Mouse (Mus musculus) stomach, embryonic 14.5 days (tissue): ENCODE data around the gene Snx20. TPM values are rescaled to one million over a fixed set of nuclear protein-coding genes. Genes with fewer than 3 reads are reported as not detected.

ENCODE experiments used
- ATAC-seq: fragments of 200-750 bp; cut with Nextera tagmentation; 2 replicates; pipeline ENCODE4 v1.8.0; 2017; ENCODE audit warnings: low read depth, moderate TSS enrichment; ENCODE audit not compliant: insufficient number of reproducible peaks, insufficient read depth, low FRiP score
- H3K27ac ChIP-seq: fragments of 300-500 bp; sonication (generic); 2 replicates; pipeline ENCODE4 v1.5.1; 2014; ENCODE audit warnings: mild to moderate bottlenecking, low read length, moderate library complexity, mixed read lengths
- H3K27me3 ChIP-seq: fragments of 300-500 bp; sonication (generic); 2 replicates; pipeline ENCODE4 v1.6.1; 2014; ENCODE audit warnings: low read length, control low read depth, mixed read lengths; ENCODE audit not compliant: control insufficient read depth, insufficient read depth
- H3K36me3 ChIP-seq: fragments of 300-500 bp; sonication (generic); 2 replicates; pipeline ENCODE4 v1.6.1; 2014; ENCODE audit warnings: mild to moderate bottlenecking, control low read depth, low read length, moderate library complexity, mixed read lengths; ENCODE audit not compliant: control insufficient read depth, insufficient read depth
- H3K4me1 ChIP-seq: fragments of 300-500 bp; sonication (generic); 2 replicates; pipeline ENCODE4 v1.6.1; 2014; ENCODE audit warnings: low read length, control low read depth, mixed read lengths; ENCODE audit not compliant: control insufficient read depth, insufficient read depth
- H3K4me2 ChIP-seq: fragments of 300-500 bp; sonication (generic); replicated peaks from 2 replicates; pipeline ENCODE4 v1.6.1; 2014; ENCODE audit warnings: low read depth, low read length, control low read depth
- H3K4me3 ChIP-seq: fragments of 300-500 bp; sonication (generic); 2 replicates; pipeline ENCODE4 v1.5.1; 2014; ENCODE audit warnings: low read depth, low read length, control low read depth
- H3K9ac ChIP-seq: fragments of 300-500 bp; sonication (generic); replicated peaks from 2 replicates; pipeline ENCODE4 v1.6.1; 2014; ENCODE audit warnings: low read depth, mild to moderate bottlenecking, control low read depth, low read length, moderate library complexity, mixed read lengths
- H3K9me3 ChIP-seq: fragments of 300-500 bp; sonication (generic); 2 replicates; pipeline ENCODE4 v1.6.1; 2016; ENCODE audit warnings: low read depth, low read length, control low read depth; ENCODE audit not compliant: control insufficient read depth
- WGBS: fragments of 180-500 bp; shearing (Covaris S2); extraction: QIAGEN DNeasy Blood & Tissue Kit; methylation state at CpG from one replicate; pipeline ENCODE4 v1.1.7; 2014; 5-methylcytosine and 5-hydroxymethylcytosine counted together
- polyA plus RNA-seq: library from polyadenylated mRNA; unstranded; fragments of >200 nt; fragmentation: Nextera tagmentation; extraction: Ambion mirVana; gene quantifications from 2 replicates; pipeline ENCODE4 v1.2.1, GENCODE M21; 2014

The Snx20 gene
- polyA plus RNA-seq, 1 experiment from 2014 or later, result 1.2 TPM

GRCm38 (mm10) chr8:88604065-88605038, 31.6 kb downstream of the Snx20 start:
- Histone ChIP-seq H3K4me3 (peak overlapping the region; percentile 2; the same call in 1 of the 2 replicates), H3K9me3 (no peaks in the 10 kb centered on the region), H3K9ac (no peak overlapping the region), H3K36me3 (no peaks in the 10 kb centered on the region), H3K27me3 (no peaks in the 10 kb centered on the region), H3K4me1 (peaks cover 12% of the 10 kb centered on the region; the same call in 1 of the 2 replicates), H3K4me2 (peak overlapping the region; percentile 42), H3K27ac (peak overlapping the region; percentile 71; the same call in 1 of the 2 replicates)
- peak; percentile 88 for ATAC-seq
- WGBS, result 6% methylated on average over 19 of the region's 20 CpGs

GRCm38 (mm10) chr8:88603446-88603989, 32.4 kb downstream of the Snx20 start:
- Histone ChIP-seq H3K27me3 (no peaks in the 10 kb centered on the region), H3K9me3 (no peaks in the 10 kb centered on the region), H3K9ac (no peak overlapping the region), H3K36me3 (no peaks in the 10 kb centered on the region), H3K27ac (no peak overlapping the region; the same call in 1 of the 2 replicates), H3K4me2 (peak overlapping the region; percentile 42), H3K4me3 (peak overlapping the region; percentile 2; the same call in 1 of the 2 replicates), H3K4me1 (peaks cover 12% of the 10 kb centered on the region; the same call in 1 of the 2 replicates)
- 8% methylated on average over 10 of the region's 10 CpGs for WGBS
- ATAC-seq, result peak; percentile 5; the same call in 1 of the 2 replicates

DNA sequence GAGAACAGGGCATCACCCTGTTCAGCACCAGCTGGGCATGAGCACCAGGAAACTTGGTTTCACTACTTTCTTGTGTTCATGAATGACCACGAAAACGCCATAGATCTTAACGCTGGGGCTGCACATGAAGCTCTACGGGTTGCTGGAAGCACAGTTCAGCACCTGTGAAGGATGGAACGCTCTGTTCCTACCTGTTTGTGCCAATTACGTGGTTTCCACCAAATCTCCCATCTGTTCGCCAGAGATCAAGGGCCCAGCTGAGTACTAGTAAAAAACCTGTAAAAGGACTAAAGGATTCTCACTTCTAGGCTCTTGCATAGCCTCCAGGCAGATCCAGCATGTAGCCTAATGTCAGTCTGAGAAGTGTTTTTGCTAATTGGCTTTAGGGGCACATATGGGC, 36.4 kb downstream of the Snx20 start:
- Histone ChIP-seq H3K4me1 (peaks cover under 1% of the 10 kb centered on the region; the same call in 1 of the 2 replicates), H3K9ac (no peak overlapping the region), H3K9me3 (no peaks in the 10 kb centered on the region), H3K4me2 (no peak overlapping the region), H3K4me3 (no peak overlapping the region), H3K27ac (no peak overlapping the region), H3K27me3 (no peaks in the 10 kb centered on the region), H3K36me3 (no peaks in the 10 kb centered on the region)
- no peak for ATAC-seq
- 87% methylated on average over 7 of the region's 7 CpGs for WGBS

DNA sequence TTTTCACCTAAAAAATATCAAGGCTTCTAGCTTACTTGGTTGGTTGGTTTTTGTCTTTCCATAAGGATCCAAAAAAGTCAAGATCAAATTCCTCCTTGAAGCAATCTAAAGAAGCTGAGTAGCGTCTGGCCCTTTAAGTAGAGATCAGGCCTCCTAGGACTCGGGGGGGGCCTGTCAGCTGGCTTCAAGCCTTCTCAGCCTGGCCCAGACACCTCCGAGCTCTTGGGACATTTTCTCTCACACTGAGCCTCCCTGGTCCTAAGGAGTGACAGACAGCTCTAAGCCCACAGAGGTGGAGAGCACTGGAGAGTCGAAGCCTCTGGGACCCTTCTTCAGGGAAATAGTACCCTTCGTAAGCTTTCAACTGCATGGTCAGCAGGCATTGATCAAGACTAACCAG, 37.4 kb downstream of the Snx20 start:
- H3K4me2 ChIP-seq, result no peak overlapping the region
- 62% methylated on average over 5 of the region's 5 CpGs for WGBS
- H3K36me3 ChIP-seq, result no peaks in the 10 kb centered on the region
- no peaks in the 10 kb centered on the region for H3K4me1 ChIP-seq
- no peak overlapping the region for H3K9ac ChIP-seq
- no peak overlapping the region for H3K27ac ChIP-seq
- H3K27me3 ChIP-seq, result no peaks in the 10 kb centered on the region
- H3K9me3 ChIP-seq, result no peaks in the 10 kb centered on the region
- ATAC-seq, result no peak
- no peak overlapping the region for H3K4me3 ChIP-seq

DNA sequence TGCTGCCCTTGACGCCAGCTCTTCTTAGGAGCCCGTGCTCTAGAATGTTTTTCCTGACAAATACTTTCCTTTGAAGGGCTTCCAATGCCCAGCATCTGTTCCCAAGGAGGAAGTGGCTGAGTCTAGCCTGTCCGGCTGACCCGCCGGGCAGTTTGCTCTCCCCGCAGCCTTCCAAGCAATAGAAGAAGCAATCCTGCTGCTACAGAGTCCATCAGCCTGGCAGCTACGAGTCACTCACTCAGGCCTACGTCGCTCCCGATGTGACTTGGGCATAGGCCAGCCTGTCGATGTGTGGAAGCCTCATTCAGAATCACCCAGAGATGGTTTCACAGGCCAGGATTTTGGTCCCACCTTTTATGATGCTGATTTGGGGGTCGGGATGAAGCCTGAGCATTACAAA, 39.9 kb downstream of the Snx20 start:
- Histone ChIP-seq H3K9ac (no peak overlapping the region), H3K9me3 (no peaks in the 10 kb centered on the region), H3K4me1 (no peaks in the 10 kb centered on the region), H3K27ac (no peak overlapping the region), H3K4me2 (no peak overlapping the region), H3K4me3 (no peak overlapping the region), H3K36me3 (no peaks in the 10 kb centered on the region), H3K27me3 (no peaks in the 10 kb centered on the region)
- WGBS, result 81% methylated on average over 12 of the region's 12 CpGs
- ATAC-seq, result no peak

DNA sequence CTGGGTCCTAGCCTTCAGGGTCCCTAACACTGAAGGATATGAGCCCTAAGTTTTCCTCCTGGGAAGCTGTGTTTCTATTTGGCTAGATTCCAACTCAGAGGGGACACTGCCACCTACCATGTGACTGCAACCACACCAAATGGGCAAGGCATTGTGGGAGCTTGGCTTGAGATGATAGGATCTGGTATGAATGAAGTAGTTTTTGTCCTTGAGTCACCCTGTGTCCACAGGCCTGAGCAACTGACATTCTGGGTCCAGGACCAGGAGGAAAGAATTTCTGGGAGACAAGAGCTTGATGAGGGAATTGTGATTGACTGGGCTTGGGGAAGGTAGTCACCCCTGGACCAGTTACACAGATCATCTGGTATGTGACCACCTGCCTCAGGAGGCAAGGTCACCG, 42.0 kb downstream of the Snx20 start:
- Histone ChIP-seq H3K4me3 (no peak overlapping the region), H3K4me2 (no peak overlapping the region), H3K4me1 (no peaks in the 10 kb centered on the region), H3K9ac (no peak overlapping the region), H3K27ac (no peak overlapping the region), H3K27me3 (no peaks in the 10 kb centered on the region), H3K9me3 (no peaks in the 10 kb centered on the region), H3K36me3 (peaks cover 7% of the 10 kb centered on the region)
- ATAC-seq, result no peak
- WGBS, result 95% methylated on average over 1 of the region's 1 CpGs

DNA sequence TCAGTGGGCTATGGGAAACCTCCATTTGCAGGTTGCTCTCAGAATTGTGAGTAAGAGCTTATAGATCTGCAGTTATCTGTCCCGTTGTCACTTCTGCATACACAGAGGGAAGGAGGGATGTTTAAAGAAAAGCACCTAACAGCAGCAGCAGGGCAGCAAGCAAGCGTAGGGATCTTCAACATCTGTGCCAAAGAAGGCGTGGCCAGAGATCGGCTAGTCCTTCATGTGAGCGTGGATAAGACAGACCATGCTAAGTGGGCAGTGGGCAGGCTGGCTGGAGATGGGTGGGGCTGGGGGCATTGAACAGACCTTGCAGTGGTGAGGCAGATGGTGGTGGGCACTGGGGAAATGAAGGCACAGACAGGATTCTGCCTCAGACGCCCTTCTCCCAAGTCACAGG, 45.7 kb downstream of the Snx20 start:
- H3K27ac ChIP-seq, result no peak overlapping the region
- ATAC-seq, result no peak

DNA sequence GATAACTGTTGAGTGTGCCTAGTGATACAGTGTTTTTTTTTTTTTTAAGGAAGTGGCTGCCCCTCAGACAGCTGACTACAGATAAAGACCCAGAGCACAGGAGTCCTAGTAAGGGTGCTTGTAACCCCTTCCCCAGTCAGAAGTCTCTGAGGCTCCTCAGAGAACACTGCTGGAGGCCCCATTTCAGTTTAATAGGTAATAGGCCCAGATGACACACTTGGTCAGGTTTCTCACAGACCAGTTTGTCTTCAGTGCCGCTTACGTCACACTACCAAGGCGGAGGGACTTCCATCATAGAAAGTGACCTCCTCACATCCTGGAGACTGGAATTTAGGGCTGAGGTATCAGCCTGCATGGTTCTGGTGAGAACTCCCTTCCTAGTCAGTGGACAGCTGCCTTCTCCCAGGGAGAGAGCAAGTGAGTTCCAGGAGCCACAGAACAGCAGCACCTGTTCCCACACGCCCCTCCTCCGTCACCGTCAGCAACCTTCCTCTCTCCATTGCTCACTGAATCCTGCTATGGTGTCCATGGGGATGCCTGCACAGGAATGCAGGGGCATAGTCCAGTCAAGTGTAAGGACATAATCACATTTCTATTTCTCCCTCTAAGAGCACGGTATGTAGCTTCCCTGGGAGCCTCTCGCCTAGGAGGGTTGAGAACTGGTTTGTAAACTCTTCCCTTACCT, 47.6 kb downstream of the Snx20 start:
- H3K27ac ChIP-seq, result no peak overlapping the region
- 92% methylated on average over 8 of the region's 8 CpGs for WGBS
- no peaks in the 10 kb centered on the region for H3K27me3 ChIP-seq
- H3K9ac ChIP-seq, result no peak overlapping the region
- no peak for ATAC-seq
- no peaks in the 10 kb centered on the region for H3K9me3 ChIP-seq
- H3K36me3 ChIP-seq, result peaks cover 13% of the 10 kb centered on the region
- no peak overlapping the region for H3K4me3 ChIP-seq
- H3K4me1 ChIP-seq, result no peaks in the 10 kb centered on the region
- H3K4me2 ChIP-seq, result no peak overlapping the region

More for the DNA sequence above, 45.7 kb downstream of the Snx20 start:
- no peaks in the 10 kb centered on the region for H3K9me3 ChIP-seq
- no peaks in the 10 kb centered on the region for H3K4me1 ChIP-seq
- no peak overlapping the region for H3K9ac ChIP-seq
- H3K4me2 ChIP-seq, result no peak overlapping the region
- H3K4me3 ChIP-seq, result no peak overlapping the region
- no peaks in the 10 kb centered on the region for H3K27me3 ChIP-seq
- 56% methylated on average over 6 of the region's 6 CpGs for WGBS
- H3K36me3 ChIP-seq, result peaks cover 13% of the 10 kb centered on the region
